Mouse (Mus musculus) heart, adult 2 months (tissue): ENCODE data around the gene Odam. TPM values are rescaled to one million over a fixed set of nuclear protein-coding genes. Genes with fewer than 3 reads are reported as not detected.

ENCODE experiments used
- DNase-seq, 2 experiments: peaks; one replicate each; pipeline ENCODE4 v3.0.0; 2021
- H3K27ac ChIP-seq: fragments of 200-600 bp; 2 replicates; pipeline ENCODE4 v1.8.1; 2022
- H3K27me3 ChIP-seq: fragments of 200-500 bp; 2 replicates; pipeline ENCODE4 v1.6.1; 2012; ENCODE audit warnings: mild to moderate bottlenecking, low read length, inconsistent platforms, mixed read lengths; ENCODE audit not compliant: control insufficient read depth, insufficient read depth
- H3K36me3 ChIP-seq: fragments of 200-500 bp; 2 replicates; pipeline ENCODE4 v1.6.1; 2012; ENCODE audit warnings: low read length, inconsistent platforms; ENCODE audit not compliant: control insufficient read depth, insufficient read depth
- H3K4me1 ChIP-seq: fragments of 200-500 bp; 2 replicates; pipeline ENCODE4 v1.6.1; 2011; ENCODE audit warnings: low read length; ENCODE audit not compliant: control insufficient read depth, insufficient read depth
- H3K4me3 ChIP-seq: fragments of 200-600 bp; 2 replicates; pipeline ENCODE4 v1.8.1; 2022
- H3K79me2 ChIP-seq: fragments of 200-500 bp; replicated peaks from 2 replicates; pipeline ENCODE4 v1.6.1; 2012; ENCODE audit warnings: mild to moderate bottlenecking, inconsistent platforms, low read length, moderate library complexity, mixed read lengths; ENCODE audit not compliant: control insufficient read depth, insufficient read depth
- H3K9ac ChIP-seq: fragments of 200-500 bp; 2 replicates; pipeline ENCODE4 v1.6.1; 2012; ENCODE audit warnings: low read depth, mild to moderate bottlenecking, control low read depth, inconsistent platforms, low read length, mixed read lengths
- CTCF ChIP-seq: fragments of 200-600 bp; IDR thresholded peaks from 2 replicates; pipeline ENCODE4 v1.8.1; 2022; ENCODE audit warnings: antibody characterized with exemption, mild to moderate bottlenecking, moderate library complexity
- EP300 ChIP-seq: fragments of 200-500 bp; IDR thresholded peaks from 2 replicates; pipeline ENCODE4 v1.6.1; 2011; ENCODE audit warnings: low read depth, low read length, control low read depth; ENCODE audit not compliant: insufficient read depth
- POLR2A ChIP-seq: fragments of 200-500 bp; IDR thresholded peaks from 2 replicates; pipeline ENCODE4 v1.6.1; 2011; ENCODE audit warnings: mild to moderate bottlenecking, low read depth, low read length, control low read depth; ENCODE audit not compliant: insufficient read depth
- WGBS: fragments of 180-500 bp; shearing (Covaris S2); methylation state at CpG from one replicate; pipeline ENCODE4 v1.1.7; 2018; 5-methylcytosine and 5-hydroxymethylcytosine counted together
- intact Hi-C: fragments of 180-260 bp; cut with DNase I; formaldehyde crosslinking; loops from one replicate; pipeline ENCODE4 v1.15.1; 2025
- long read RNA-seq: library from polyadenylated mRNA; stranded (forward); transcript quantifications from one replicate; pipeline ENCODE4 v2.0.0, GENCODE M21; 2021
- polyA plus RNA-seq: library from polyadenylated mRNA; depleted of rRNA; stranded (reverse); fragments of >200 nt; gene quantifications from 2 replicates; pipeline ENCODE4 v1.2.3, GENCODE M21; 2012; rRNA removed
- total RNA-seq, 2 experiments: library from RNA; stranded (reverse); gene quantifications; 2 replicates each; pipeline ENCODE4 v1.2.3; 2021

The Odam gene
- total RNA-seq: not detected
- polyA plus RNA-seq: not detected in 2 replicates
- long read RNA-seq: 0 reads

GRCm38 (mm10) chr5:87884729-87885128, at the start of gene Odam:
Gene Odam (plus strand): TSS chr5:87885029.
- intact Hi-C loops: no loop called here
- no peak within 1 kb of the TSS for H3K4me3 ChIP-seq
- no peaks in the 10 kb centered on the region for H3K4me1 ChIP-seq
- no peaks in the 10 kb centered on the region for H3K79me2 ChIP-seq
- no peak for DNase-seq
- no peak within 1 kb of the TSS for H3K9ac ChIP-seq
- H3K36me3 ChIP-seq: no peaks in the 10 kb centered on the region
- no peak within 1 kb of the TSS for H3K27ac ChIP-seq
- no peak for TF ChIP-seq EP300
- no peak for TF ChIP-seq CTCF
- no peak for TF ChIP-seq POLR2A
- 81% methylated on average over 1 of the region's 1 CpGs for WGBS
- no peaks in the 10 kb centered on the region for H3K27me3 ChIP-seq

- WGBS: 68% methylated on average over 3 of the region's 3 CpGs
- no peaks in the 10 kb centered on the region for H3K36me3 ChIP-seq
- TF ChIP-seq EP300 (no peak), CTCF (no peak), POLR2A (no peak)
- no peak overlapping the region for H3K4me3 ChIP-seq
- H3K4me1 ChIP-seq: no peaks in the 10 kb centered on the region
- H3K27ac ChIP-seq: no peak overlapping the region
- no peaks in the 10 kb centered on the region for H3K79me2 ChIP-seq
- H3K27me3 ChIP-seq: no peaks in the 10 kb centered on the region
- H3K9ac ChIP-seq: no peak overlapping the region
- intact Hi-C loops: no loop called here
- no peak for DNase-seq
These were observed 29.6 kb upstream of the Odam start for GRCm38 (mm10) chr5:87855136-87855716.

DNA sequence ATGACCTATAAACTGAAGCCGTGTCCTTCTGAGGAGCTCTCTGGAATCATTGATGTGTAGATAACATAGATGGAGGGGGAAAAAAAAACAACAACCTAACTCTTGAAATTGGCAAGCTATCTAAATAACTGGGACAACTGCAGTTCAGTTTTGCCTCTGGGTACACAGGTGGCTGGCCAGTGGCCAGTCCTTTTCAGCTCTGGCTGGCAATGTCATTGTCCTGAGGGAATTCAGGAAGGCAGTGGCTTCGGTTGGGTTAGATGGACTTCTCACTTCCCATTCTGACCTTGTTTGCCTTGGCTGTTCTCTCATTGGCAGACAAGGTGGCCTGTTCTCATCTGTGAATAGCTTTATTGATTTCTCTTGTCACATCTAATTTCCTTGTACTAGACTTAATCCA, 14.7 kb upstream of the Odam start:
- WGBS: 51% methylated on average over 2 of the region's 2 CpGs
- intact Hi-C loops: no loop called here

GRCm38 (mm10) chr5:87871423-87871822, 13.4 kb upstream of the Odam start:
- TF ChIP-seq CTCF (peak; percentile 30), POLR2A (no peak), EP300 (no peak)
- H3K27ac ChIP-seq: no peak overlapping the region
- intact Hi-C loops: no loop called here
- H3K4me1 ChIP-seq: no peaks in the 10 kb centered on the region
- no peak for DNase-seq
- H3K79me2 ChIP-seq: no peaks in the 10 kb centered on the region
- H3K9ac ChIP-seq: no peak overlapping the region
- 30% methylated on average over 4 of the region's 4 CpGs for WGBS
- no peaks in the 10 kb centered on the region for H3K36me3 ChIP-seq
- H3K4me3 ChIP-seq: no peak overlapping the region
- H3K27me3 ChIP-seq: no peaks in the 10 kb centered on the region

More for the DNA sequence above, 14.7 kb upstream of the Odam start:
- Histone ChIP-seq H3K4me3 (no peak overlapping the region), H3K36me3 (no peaks in the 10 kb centered on the region), H3K27ac (no peak overlapping the region), H3K79me2 (no peaks in the 10 kb centered on the region), H3K27me3 (no peaks in the 10 kb centered on the region), H3K9ac (no peak overlapping the region), H3K4me1 (no peaks in the 10 kb centered on the region)
- TF ChIP-seq POLR2A (no peak), CTCF (no peak), EP300 (no peak)
- no peak for DNase-seq

DNA sequence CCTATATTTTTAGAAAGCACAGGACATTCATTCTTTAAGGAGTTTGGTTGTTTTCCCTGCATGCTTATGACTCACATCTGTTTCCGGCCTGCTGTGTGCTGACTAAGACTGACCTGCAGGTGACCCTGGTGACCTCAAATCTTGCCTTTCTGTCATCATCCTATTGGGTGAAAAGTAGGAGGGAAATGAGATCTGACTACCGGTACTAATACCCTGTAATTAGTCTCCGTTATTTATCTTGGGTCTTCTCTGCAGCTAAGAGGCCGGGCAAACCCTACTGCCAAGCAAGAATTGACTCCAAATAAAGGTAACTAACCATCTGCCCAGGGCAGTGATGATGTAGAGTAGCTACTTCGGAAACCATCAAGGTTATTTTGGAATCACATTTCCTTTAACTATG, 40.5 kb downstream of the Odam start, which contains the start of gene Csn3:
Gene Csn3 (plus strand): TSS at position 208 of the 400 bp plus-strand sequence.
- no peaks in the 10 kb centered on the region for H3K36me3 ChIP-seq
- WGBS: 28% methylated on average over 5 of the region's 5 CpGs
- TF ChIP-seq POLR2A (no peak), CTCF (no peak), EP300 (no peak)

GRCm38 (mm10) chr5:87931603-87932002, 46.8 kb downstream of the Odam start:
- H3K36me3 ChIP-seq: no peaks in the 10 kb centered on the region
- no peak overlapping the region for H3K4me3 ChIP-seq
- no peak overlapping the region for H3K27ac ChIP-seq
- no peak overlapping the region for H3K9ac ChIP-seq
- H3K79me2 ChIP-seq: no peaks in the 10 kb centered on the region
- no peak for DNase-seq
- intact Hi-C loops: no loop called here
- H3K4me1 ChIP-seq: no peaks in the 10 kb centered on the region
- WGBS: 68% methylated on average over 1 of the region's 1 CpGs
- TF ChIP-seq POLR2A (no peak), EP300 (no peak), CTCF (no peak)
- H3K27me3 ChIP-seq: peaks cover 1% of the 10 kb centered on the region; the same call in 1 of the 2 replicates

More for the DNA sequence above, 40.5 kb downstream of the Odam start, which contains the start of gene Csn3:
- intact Hi-C loops: no loop called here
- H3K4me1 ChIP-seq: no peaks in the 10 kb centered on the region
- no peak for DNase-seq
- H3K79me2 ChIP-seq: no peaks in the 10 kb centered on the region
- H3K9ac ChIP-seq: no peak within 1 kb of the TSS
- no peak within 1 kb of the TSS for H3K27ac ChIP-seq
- peaks cover 1% of the 10 kb centered on the region; the same call in 1 of the 2 replicates for H3K27me3 ChIP-seq
- no peak within 1 kb of the TSS for H3K4me3 ChIP-seq

- no peaks in the 10 kb centered on the region for H3K4me1 ChIP-seq
- no peak overlapping the region for H3K27ac ChIP-seq
- H3K4me3 ChIP-seq: no peak overlapping the region
- no peaks in the 10 kb centered on the region for H3K27me3 ChIP-seq
- no peak for DNase-seq
- no peak overlapping the region for H3K9ac ChIP-seq
- H3K36me3 ChIP-seq: no peaks in the 10 kb centered on the region
- H3K79me2 ChIP-seq: no peaks in the 10 kb centered on the region
- WGBS: 33% methylated on average over 3 of the region's 3 CpGs
- TF ChIP-seq CTCF: no peak
- intact Hi-C loops: no loop called here
These were observed 55.9 kb downstream of the Odam start for GRCm38 (mm10) chr5:87940752-87941151.
